Mouse (Mus musculus) spleen, adult 2 months (tissue): Measurements from ENCODE around the gene Lhpp. TPM values are rescaled to one million over a fixed set of nuclear protein-coding genes. Genes with fewer than 3 reads are reported as not detected.

Experiments used
- DNase-seq, 2 experiments: peaks; one replicate each; pipeline versions ENCODE4 v3.0.0 to v3.0.0-alpha.2; 2012 to 2021; ENCODE audit warnings: low spot score in 2 of 2, low read depth in 1 of 2
- H3K27ac ChIP-seq: fragments of 200-500 bp; 2 replicates; pipeline ENCODE4 v1.5.1; 2012; ENCODE audit warnings: low read length, inconsistent platforms; ENCODE audit not compliant: insufficient read depth
- H3K27me3 ChIP-seq: fragments of 200-500 bp; 2 replicates; pipeline ENCODE4 v1.6.1; 2012; ENCODE audit warnings: mild to moderate bottlenecking, moderate library complexity, low read length, inconsistent platforms; ENCODE audit not compliant: control insufficient read depth, insufficient read depth
- H3K36me3 ChIP-seq: fragments of 200-500 bp; 2 replicates; pipeline ENCODE4 v1.6.1; 2012; ENCODE audit warnings: mild to moderate bottlenecking, low read length, inconsistent platforms; ENCODE audit not compliant: control insufficient read depth, insufficient read depth
- H3K4me1 ChIP-seq: fragments of 200-500 bp; 2 replicates; pipeline ENCODE4 v1.6.1; 2011; ENCODE audit warnings: inconsistent platforms; ENCODE audit not compliant: control insufficient read depth, insufficient read depth, insufficient read length
- H3K4me3 ChIP-seq: fragments of 200-500 bp; 2 replicates; pipeline ENCODE4 v1.5.1; 2011; ENCODE audit warnings: mild to moderate bottlenecking, inconsistent platforms; ENCODE audit not compliant: insufficient read depth, insufficient read length; ENCODE audit errors: extremely low read depth
- CTCF ChIP-seq: fragments of 200-500 bp; IDR thresholded peaks from 2 replicates; pipeline ENCODE4 v1.5.1; 2011; ENCODE audit warnings: mild to moderate bottlenecking, inconsistent platforms; ENCODE audit not compliant: insufficient read depth, insufficient read length, insufficient replicate concordance; ENCODE audit errors: extremely low read depth
- POLR2A ChIP-seq: fragments of 200-500 bp; IDR thresholded peaks from 2 replicates; pipeline ENCODE4 v1.6.1; 2011; ENCODE audit warnings: low read depth, low read length, inconsistent platforms
- WGBS: fragments of 180-500 bp; shearing (Covaris S2); methylation state at CpG from one replicate; pipeline ENCODE4 v1.1.7; 2018; 5-methylcytosine and 5-hydroxymethylcytosine counted together
- polyA plus RNA-seq: library from polyadenylated mRNA; depleted of rRNA; stranded (reverse); fragments of >200 nt; gene quantifications from 2 replicates; pipeline ENCODE4 v1.2.3, GENCODE M21; 2012

Gene Lhpp
- polyA plus RNA-seq, 1 experiment: 5.6 TPM

DNA sequence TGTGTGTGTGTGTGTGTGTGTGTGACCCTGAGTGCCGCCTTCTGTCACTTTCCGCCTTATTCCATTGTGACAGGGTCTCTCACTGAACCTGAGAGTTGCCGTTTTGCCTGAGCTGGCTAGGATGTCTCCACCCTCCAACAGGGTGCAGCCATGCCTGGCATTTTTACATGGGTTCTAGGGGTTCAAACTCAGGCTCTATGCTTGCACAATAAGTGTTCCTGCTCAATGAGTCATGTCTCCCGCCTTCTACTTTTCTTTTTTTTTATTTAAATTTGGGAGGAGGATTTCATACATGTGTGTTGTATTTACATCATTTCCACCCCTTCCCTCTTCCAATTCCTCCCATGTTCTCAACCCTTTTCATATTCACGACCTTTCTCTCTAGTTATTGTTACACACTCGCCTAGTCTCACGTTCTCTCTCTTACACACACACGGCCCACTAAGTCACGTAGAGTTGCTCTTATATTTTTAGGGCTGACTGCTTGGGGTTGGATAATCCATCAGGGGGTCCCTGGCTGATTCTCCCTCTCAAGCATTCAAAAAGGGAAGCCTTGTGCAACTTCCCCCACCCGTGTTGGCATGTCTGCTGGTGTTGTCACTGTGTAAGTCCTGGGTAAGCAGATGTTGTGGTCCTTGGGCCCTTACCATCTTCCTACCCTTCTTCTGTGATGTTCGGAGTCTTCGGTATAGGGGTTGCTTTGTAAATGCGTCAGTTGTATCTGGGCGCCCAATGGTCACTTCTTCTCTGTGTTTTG is 80.5 kb downstream of the Lhpp start:
- Histone ChIP-seq H3K4me1 (peaks cover 38% of the 10 kb centered on the region), H3K36me3 (no peaks in the 10 kb centered on the region), H3K27ac (no peak overlapping the region), H3K27me3 (no peaks in the 10 kb centered on the region), H3K4me3 (no peak overlapping the region)
- DNase-seq: no peak
- WGBS: 71% methylated on average over 14 of the region's 14 CpGs
- TF ChIP-seq CTCF (no peak), POLR2A (no peak)

DNA sequence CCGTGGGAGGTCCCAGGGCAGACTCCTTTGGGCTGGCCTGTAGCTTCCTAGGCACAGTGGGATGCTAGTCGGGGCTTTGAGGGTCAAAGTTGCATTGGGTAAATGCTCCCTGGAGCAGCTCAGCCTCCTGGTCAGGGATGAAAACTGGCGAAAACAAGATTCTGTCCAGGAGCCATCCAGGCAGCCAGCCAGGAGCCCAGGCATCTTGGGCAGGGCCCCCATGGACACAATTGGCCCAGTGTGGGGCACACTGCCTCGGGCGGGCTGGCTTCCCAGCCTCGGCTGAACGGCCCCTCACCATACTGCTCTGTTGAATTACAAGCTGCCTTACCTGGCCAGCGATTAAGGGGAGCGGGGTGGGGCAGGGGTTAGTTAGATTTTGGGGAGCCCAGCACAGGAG is 82.3 kb downstream of the Lhpp start:
- no peaks in the 10 kb centered on the region for H3K27me3 ChIP-seq
- no peak for TF ChIP-seq POLR2A
- no peak for TF ChIP-seq CTCF
- no peaks in the 10 kb centered on the region for H3K36me3 ChIP-seq
- no peak overlapping the region for H3K4me3 ChIP-seq
- WGBS: 90% methylated on average over 9 of the region's 9 CpGs
- H3K4me1 ChIP-seq: peaks cover 23% of the 10 kb centered on the region
- DNase-seq: no peak
- H3K27ac ChIP-seq: no peak overlapping the region

DNA sequence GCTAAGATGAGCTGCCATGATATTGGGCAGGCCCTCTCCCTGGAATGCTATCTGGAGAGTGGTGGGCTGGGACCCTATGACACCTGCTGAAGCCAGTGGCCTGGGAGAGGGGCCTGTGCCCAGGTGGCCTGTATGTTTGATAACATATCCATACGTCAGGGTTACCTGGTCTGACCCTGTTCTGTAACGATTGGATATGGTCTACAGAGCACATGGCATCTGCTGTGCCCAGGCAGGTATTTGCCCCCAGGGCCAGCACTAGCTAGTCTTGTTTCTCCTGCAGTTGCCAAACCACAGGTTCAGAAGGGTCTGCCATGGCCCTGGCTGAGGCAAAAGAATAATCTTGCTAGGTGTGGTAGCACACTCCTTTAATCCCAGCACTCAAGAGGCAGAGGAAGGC is 83.1 kb downstream of the Lhpp start:
- no peak for TF ChIP-seq POLR2A
- TF ChIP-seq CTCF: no peak
- Histone ChIP-seq H3K27me3 (no peaks in the 10 kb centered on the region), H3K4me1 (peaks cover 14% of the 10 kb centered on the region), H3K36me3 (no peaks in the 10 kb centered on the region), H3K27ac (no peak overlapping the region), H3K4me3 (no peak overlapping the region)
- no peak for DNase-seq
- WGBS: 94% methylated on average over 2 of the region's 2 CpGs

DNA sequence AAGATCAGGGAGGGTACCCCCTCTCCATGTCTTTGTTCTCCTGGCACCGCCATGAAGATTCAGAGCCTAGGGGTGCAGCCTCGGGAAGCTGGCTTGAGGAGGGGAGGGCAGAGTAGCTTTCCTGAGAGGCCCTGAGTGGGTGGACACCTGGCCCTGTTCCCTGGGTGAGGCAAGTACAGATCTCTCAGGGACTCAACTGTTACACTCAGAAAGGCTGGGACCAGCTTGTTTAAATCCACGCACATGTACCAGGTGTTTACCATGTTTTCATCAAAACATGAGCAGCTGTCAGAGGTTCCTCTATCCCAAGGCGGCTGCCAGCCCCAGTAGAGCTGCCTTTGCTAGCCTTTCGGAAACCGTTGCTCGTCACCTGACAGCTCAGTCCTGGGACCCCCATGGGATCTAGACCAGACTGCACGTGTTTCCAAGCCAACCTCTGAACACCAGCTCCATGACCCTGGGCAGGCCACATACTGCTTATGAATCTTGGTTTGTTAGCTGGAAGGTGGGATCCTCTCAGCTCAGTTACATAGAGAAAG is 86.9 kb downstream of the Lhpp start:
- H3K4me3 ChIP-seq: no peak overlapping the region
- H3K27me3 ChIP-seq: no peaks in the 10 kb centered on the region
- no peak for TF ChIP-seq POLR2A
- no peak for TF ChIP-seq CTCF
- DNase-seq: no peak
- 55% methylated on average over 8 of the region's 8 CpGs for WGBS
- peaks cover 16% of the 10 kb centered on the region; the same call in 1 of the 2 replicates for H3K4me1 ChIP-seq
- no peak overlapping the region for H3K27ac ChIP-seq
- no peaks in the 10 kb centered on the region for H3K36me3 ChIP-seq

DNA sequence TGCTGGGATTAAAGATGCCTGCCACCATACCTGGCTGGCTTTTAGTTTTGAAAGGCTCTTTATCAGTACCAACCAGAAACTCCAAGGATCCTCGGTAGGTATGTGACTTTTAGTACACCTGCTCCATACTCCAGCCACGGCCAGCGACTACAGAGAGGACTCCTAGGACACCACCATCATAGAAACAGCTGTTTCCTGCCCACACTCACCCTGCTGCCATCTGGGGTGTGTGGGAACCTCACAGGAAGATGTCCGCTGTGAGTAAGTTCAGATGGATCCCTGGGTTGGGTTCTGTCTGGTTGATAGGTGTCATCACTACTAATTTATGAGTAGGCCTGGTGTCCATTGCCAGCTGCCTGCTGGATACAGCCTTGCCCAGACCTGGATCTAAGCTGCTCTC is 88.3 kb downstream of the Lhpp start:
- DNase-seq: no peak
- Histone ChIP-seq H3K4me3 (no peak overlapping the region), H3K27ac (no peak overlapping the region), H3K36me3 (no peaks in the 10 kb centered on the region), H3K4me1 (peaks cover 28% of the 10 kb centered on the region; the same call in 1 of the 2 replicates), H3K27me3 (no peaks in the 10 kb centered on the region)
- no peak for TF ChIP-seq POLR2A
- TF ChIP-seq CTCF: no peak
- WGBS: 19% methylated on average over 4 of the region's 4 CpGs

- H3K27ac ChIP-seq: no peak overlapping the region
- 37% methylated on average over 4 of the region's 4 CpGs for WGBS
Measured at GRCm38 (mm10) chr7:132699165-132699564, 88.7 kb downstream of the Lhpp start.

GRCm38 (mm10) chr7:132699639-132700038 is 89.2 kb downstream of the Lhpp start:
- peaks cover 36% of the 10 kb centered on the region; the same call in 1 of the 2 replicates for H3K4me1 ChIP-seq
- H3K4me3 ChIP-seq: no peak overlapping the region
- no peaks in the 10 kb centered on the region for H3K27me3 ChIP-seq
- peak in 1 of 2 experiments; percentile 36 for DNase-seq
- H3K36me3 ChIP-seq: no peaks in the 10 kb centered on the region
- H3K27ac ChIP-seq: 0 out of 2 replicates have a peak overlapping the region, but pooled peaks have one; percentile 37
- TF ChIP-seq POLR2A (no peak), CTCF (no peak)

More at GRCm38 (mm10) chr7:132699165-132699564, 88.7 kb downstream of the Lhpp start:
- Histone ChIP-seq H3K4me1 (peaks cover 32% of the 10 kb centered on the region; the same call in 1 of the 2 replicates), H3K27me3 (no peaks in the 10 kb centered on the region), H3K36me3 (no peaks in the 10 kb centered on the region), H3K4me3 (no peak overlapping the region)
- TF ChIP-seq CTCF (no peak), POLR2A (no peak)
- no peak for DNase-seq
